Mouse (Mus musculus): ENCODE measurements around the gene Tgtp1. TPM values are rescaled to one million over a fixed set of nuclear protein-coding genes. Genes with fewer than 3 reads are reported as not detected.
"Not testable (repeated sequence)": the region's sequence is repeated elsewhere in the genome, so short reads cannot be mapped to it uniquely, and the experiment has no call there.

Tgtp1 gene
- polyA plus RNA-seq (2012; rRNA removed): 0.68 and 1.7 TPM in 2 replicates

DNA sequence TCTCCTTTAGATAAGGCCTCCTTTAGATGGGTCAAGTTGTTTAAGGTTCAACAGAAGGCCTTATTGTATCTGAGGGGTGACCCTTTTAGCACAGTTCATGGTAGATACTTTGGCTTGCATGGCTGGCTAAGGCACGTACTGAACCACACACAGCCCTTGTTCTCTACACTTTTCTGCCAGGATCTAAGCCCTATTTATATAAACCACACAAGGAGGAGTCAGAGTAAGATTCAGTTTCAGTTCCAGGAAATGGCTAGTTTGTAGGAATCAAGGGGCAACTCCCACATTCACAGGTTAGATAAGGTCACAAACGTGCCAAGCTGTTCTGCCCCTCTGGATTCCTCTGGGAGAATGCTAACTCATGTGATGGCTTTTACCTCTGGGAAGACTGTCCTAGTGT, at the start of gene Tgtp1:
Gene Tgtp1 (minus strand): TSS at position 155 of the 400 bp plus-strand sequence.
- 12% methylated on average over 2 of the region's 2 CpGs for WGBS
- not testable (repeated sequence) for H3K4me1 ChIP-seq (ENCODE audit: control insufficient read depth, insufficient read depth, low read length); DNase-seq

GRCm38 (mm10) chr11:49012074-49012473, 18.1 kb upstream of the Tgtp1 start:
- H3K4me1 ChIP-seq (ENCODE audit: control insufficient read depth, insufficient read depth, low read length); DNase-seq; H3K4me3 ChIP-seq (replicated peaks; ENCODE audit: extremely low read depth, low read depth, low read length): not testable (repeated sequence)

More for the DNA sequence above, at the start of gene Tgtp1:
- not testable (repeated sequence) for H3K4me3 ChIP-seq (replicated peaks; ENCODE audit: extremely low read depth, low read depth, low read length)

DNA sequence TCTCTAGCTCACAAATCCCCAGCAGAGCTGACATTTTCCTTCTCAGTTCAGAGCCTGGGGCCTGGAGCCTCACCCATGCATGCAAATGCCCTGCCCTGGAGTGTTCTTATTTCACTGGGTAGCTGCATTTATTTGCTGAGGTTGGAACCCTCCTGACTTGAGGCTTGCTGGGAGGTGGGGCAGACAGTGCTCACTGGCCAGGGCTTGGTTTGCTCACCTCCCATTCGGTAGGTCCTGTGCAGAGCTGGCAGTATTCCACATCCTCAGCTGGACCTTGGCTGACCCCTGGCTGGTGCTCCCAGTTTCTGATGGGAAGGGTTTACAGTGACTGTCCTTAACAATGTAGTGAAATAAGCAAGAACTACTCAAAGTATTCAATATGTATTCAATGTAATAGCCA, 12.8 kb upstream of the Tgtp1 start:
- not testable (repeated sequence) for DNase-seq; H3K4me1 ChIP-seq (ENCODE audit: control insufficient read depth, insufficient read depth, low read length); H3K4me3 ChIP-seq (replicated peaks; ENCODE audit: extremely low read depth, low read depth, low read length)
- 8% methylated on average over 1 of the region's 1 CpGs for WGBS

GRCm38 (mm10) chr11:49006317-49006716, 12.3 kb upstream of the Tgtp1 start:
- H3K4me1 ChIP-seq (ENCODE audit: control insufficient read depth, insufficient read depth, low read length); DNase-seq; H3K4me3 ChIP-seq (replicated peaks; ENCODE audit: extremely low read depth, low read depth, low read length): not testable (repeated sequence)
- WGBS: 29% methylated on average over 2 of the region's 2 CpGs

GRCm38 (mm10) chr11:49000411-49000810, 6.4 kb upstream of the Tgtp1 start:
- not testable (repeated sequence) for DNase-seq; H3K4me1 ChIP-seq (ENCODE audit: control insufficient read depth, insufficient read depth, low read length); H3K4me3 ChIP-seq (replicated peaks; ENCODE audit: extremely low read depth, low read depth, low read length)
- 44% methylated on average over 1 of the region's 1 CpGs for WGBS

DNA sequence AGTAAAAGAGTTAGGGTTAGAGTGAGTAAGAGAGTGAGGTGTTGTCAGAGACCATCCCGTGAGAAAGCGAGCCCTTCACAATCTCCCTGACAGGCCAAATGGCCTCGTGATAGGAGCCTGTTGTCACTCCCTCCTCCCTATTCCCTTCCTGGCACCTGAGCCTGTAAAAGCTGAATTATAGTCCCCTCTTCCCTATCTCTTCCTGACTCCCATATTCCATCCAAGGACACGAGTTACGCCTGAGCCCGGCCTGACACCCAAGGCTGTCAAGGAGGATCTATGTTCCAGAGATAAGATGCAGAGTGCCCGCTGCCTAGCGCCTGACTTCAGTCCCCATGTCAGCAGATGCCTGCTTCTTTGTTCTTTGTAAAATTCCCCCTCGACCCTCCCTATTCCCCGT, 676 bp downstream of the Tgtp1 start:
- WGBS: 40% methylated on average over 10 of the region's 10 CpGs
- not testable (repeated sequence) for DNase-seq; H3K4me1 ChIP-seq (ENCODE audit: control insufficient read depth, insufficient read depth, low read length)

DNA sequence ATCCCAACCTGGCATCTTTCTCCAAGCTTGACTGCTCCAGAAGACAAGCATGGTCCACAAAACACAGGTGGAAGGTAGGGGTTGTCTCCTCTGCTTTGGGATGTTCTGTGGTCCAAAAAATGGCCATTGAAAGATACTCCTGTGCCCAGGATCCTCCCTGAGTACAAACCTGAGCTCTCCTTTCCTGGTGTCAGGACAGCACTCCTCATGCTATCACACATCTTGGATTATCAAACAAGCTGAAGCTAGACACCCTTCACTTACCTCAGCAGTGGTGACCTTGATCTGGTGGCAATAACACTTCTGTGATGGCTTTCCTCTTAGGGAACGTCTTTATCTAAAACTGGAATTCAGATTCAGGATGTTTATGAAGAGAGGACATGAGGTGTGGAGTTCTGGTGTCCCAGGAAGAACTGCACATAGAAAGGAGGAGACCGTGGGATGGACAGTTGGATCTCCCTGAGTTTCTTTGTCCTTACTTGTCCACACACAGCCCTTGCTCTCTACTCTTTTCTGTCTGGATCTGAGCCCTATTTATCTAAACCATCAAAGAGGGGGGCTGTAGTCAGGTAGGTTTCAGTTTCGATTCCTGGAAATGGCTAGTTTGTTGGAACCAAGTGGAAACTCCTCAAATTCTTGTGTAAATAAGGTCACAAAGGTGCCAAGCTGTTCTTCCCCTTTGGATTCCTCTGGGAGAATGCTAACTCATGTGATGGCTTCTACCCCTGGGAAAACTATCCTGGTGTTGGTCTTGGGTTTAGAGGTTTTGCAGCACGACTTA, 2.0 kb downstream of the Tgtp1 start, which contains the start of gene Gm12185:
Gene Gm12185 (minus strand): TSS at position 487 of the 781 bp plus-strand sequence.
- 25% methylated on average over 4 of the region's 4 CpGs for WGBS
- H3K4me3 ChIP-seq (replicated peaks; ENCODE audit: extremely low read depth, low read depth, low read length); H3K4me1 ChIP-seq (ENCODE audit: control insufficient read depth, insufficient read depth, low read length): not testable (repeated sequence)
- peak; percentile 13 for DNase-seq

More for the DNA sequence above, 676 bp downstream of the Tgtp1 start:
- H3K4me3 ChIP-seq (replicated peaks; ENCODE audit: extremely low read depth, low read depth, low read length): not testable (repeated sequence)

DNA sequence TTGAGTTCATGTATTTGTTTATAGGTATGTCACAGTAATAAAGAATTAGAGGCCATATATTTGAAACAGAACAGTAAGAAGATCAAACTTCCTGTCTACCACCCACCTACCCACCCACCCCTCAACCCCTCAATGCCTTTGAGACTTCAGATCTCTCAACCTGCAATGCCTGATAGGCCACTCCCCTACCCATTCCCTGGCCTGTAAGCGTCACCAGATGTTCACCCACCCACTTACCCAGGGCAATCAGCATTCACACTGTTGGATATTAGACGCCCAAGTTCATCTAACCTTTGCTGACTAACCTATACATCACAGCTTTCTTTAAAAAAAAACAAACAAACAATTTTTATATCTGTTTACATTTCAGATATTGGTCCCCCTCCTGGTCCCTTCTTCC, 4.0 kb downstream of the Tgtp1 start:
- H3K4me3 ChIP-seq (replicated peaks; ENCODE audit: extremely low read depth, low read depth, low read length); DNase-seq; H3K4me1 ChIP-seq (ENCODE audit: control insufficient read depth, insufficient read depth, low read length): not testable (repeated sequence)
- 51% methylated on average over 2 of the region's 2 CpGs for WGBS

DNA sequence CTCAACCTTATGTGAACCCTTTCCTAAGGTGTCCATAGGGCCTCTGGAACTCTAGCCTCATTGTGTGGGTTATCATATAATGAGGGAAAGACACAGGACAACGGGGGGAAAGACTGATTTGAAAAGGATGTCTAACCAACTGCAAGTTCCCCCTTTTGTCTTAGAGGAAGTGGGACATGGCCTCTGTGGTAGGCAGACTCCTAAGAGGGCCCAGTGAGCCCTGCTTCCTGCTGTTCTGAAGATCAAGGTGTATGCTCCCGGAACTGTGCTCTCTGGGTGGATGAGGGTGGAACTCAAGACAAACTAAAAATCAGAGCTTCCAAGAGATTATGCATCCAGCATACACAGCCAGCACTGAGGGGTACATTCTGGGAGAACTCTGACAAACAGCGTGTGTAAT, 5.8 kb downstream of the Tgtp1 start:
- H3K4me1 ChIP-seq (ENCODE audit: control insufficient read depth, insufficient read depth, low read length); DNase-seq; H3K4me3 ChIP-seq (replicated peaks; ENCODE audit: extremely low read depth, low read depth, low read length): not testable (repeated sequence)
- 56% methylated on average over 2 of the region's 3 CpGs for WGBS

GRCm38 (mm10) chr11:48982848-48983247, 11.1 kb downstream of the Tgtp1 start:
- not testable (repeated sequence) for DNase-seq; H3K4me3 ChIP-seq (replicated peaks; ENCODE audit: extremely low read depth, low read depth, low read length); H3K4me1 ChIP-seq (ENCODE audit: control insufficient read depth, insufficient read depth, low read length)
- no CpG with 5 or more reads among the region's 3 CpGs for WGBS

GRCm38 (mm10) chr11:48980052-48980451, 13.9 kb downstream of the Tgtp1 start:
- H3K4me3 ChIP-seq (replicated peaks; ENCODE audit: extremely low read depth, low read depth, low read length); H3K4me1 ChIP-seq (ENCODE audit: control insufficient read depth, insufficient read depth, low read length); DNase-seq: not testable (repeated sequence)
- no CpG with 5 or more reads among the region's 5 CpGs for WGBS

GRCm38 (mm10) chr11:48979251-48979650, 14.7 kb downstream of the Tgtp1 start, which contains the start of gene 9930111J21Rik1:
Gene 9930111J21Rik1, minus strand, starts transcription at chr11:48979398.
- H3K4me1 ChIP-seq (ENCODE audit: control insufficient read depth, insufficient read depth, low read length); DNase-seq; H3K4me3 ChIP-seq (replicated peaks; ENCODE audit: extremely low read depth, low read depth, low read length): not testable (repeated sequence)
- WGBS: no CpG with 5 or more reads among the region's 3 CpGs

GRCm38 (mm10) chr11:48978240-48978939, 15.6 kb downstream of the Tgtp1 start, which contains the start of gene Olfr56:
Gene Olfr56, plus strand, starts transcription at chr11:48978889.
- no CpG with 5 or more reads among the region's 1 CpGs for WGBS
- H3K4me1 ChIP-seq (ENCODE audit: control insufficient read depth, insufficient read depth, low read length); H3K4me3 ChIP-seq (replicated peaks; ENCODE audit: extremely low read depth, low read depth, low read length); DNase-seq: not testable (repeated sequence)

DNA sequence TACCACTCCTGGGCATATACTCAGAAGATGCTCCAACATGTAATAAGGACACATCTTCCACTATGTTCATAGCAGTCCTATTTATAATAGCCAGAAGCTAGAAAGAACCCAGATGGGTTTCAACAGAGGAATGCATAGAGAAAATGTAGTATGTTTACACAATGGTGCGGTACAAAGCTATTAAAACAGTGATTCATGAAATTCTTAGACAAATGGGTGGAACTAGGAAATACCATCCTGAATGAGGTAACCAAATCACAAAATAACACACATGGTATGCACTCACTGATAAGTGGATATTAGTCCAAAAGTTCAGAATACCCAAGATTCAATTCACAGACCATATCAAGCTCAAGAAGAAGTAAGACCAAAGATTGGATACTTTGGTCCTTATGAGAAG, 19.3 kb downstream of the Tgtp1 start:
- DNase-seq; H3K4me1 ChIP-seq (ENCODE audit: control insufficient read depth, insufficient read depth, low read length); H3K4me3 ChIP-seq (replicated peaks; ENCODE audit: extremely low read depth, low read depth, low read length): not testable (repeated sequence)
- no CpG with 5 or more reads among the region's 1 CpGs for WGBS

DNA sequence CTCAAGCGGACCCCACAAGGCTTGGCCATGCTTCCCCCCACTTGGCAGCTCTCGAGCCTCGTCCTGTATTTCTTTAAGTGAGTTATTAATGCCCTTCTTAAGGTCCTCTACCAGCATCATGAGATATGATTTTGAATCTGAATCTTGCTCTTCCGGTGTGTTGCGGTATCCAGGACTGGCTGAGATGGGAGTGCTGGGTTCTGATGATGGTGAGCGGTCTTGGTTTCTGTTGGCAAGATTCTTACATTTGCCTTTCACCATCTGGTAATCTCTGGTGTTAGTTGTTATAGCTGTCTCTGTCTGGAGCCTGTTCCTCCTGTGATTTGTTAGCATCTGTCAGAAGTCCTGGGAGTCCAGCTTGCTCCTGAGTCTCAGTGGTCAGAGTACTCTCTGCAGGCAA, 47.9 kb downstream of the Tgtp1 start, which contains the start of gene Psme2b:
Gene Psme2b (minus strand): TSS at position 101 of the 400 bp plus-strand sequence.
- H3K4me1 ChIP-seq (ENCODE audit: control insufficient read depth, insufficient read depth, low read length); H3K4me3 ChIP-seq (replicated peaks; ENCODE audit: extremely low read depth, low read depth, low read length); DNase-seq: not testable (repeated sequence)
- 92% methylated on average over 6 of the region's 6 CpGs for WGBS

Data from lung, adult 2 months (tissue).